Mouse (Mus musculus) forebrain, postnatal 0 days (tissue): ENCODE measurements around the gene Sgms1. TPM values are rescaled to one million over a fixed set of nuclear protein-coding genes. Genes with fewer than 3 reads are reported as not detected.

ENCODE experiments used
- ATAC-seq: fragments of 200-750 bp; cut with Nextera tagmentation; 2 replicates; pipeline ENCODE4 v1.8.0; 2017; ENCODE audit warnings: mild to moderate bottlenecking, moderate library complexity
- DNase-seq: peaks from one replicate; pipeline ENCODE4 v3.0.0-alpha.2; 2015
- H3K27ac ChIP-seq: fragments of 300-500 bp; sonication (generic); 2 replicates; pipeline ENCODE4 v1.5.1; 2014; ENCODE audit warnings: low read depth, mild to moderate bottlenecking, antibody characterized with exemption, low read length, moderate library complexity, mixed read lengths
- H3K27me3 ChIP-seq: fragments of 300-500 bp; sonication (generic); 2 replicates; pipeline ENCODE4 v1.6.1; 2014; ENCODE audit warnings: mild to moderate bottlenecking, low read length, mixed read lengths; ENCODE audit not compliant: insufficient read depth
- H3K36me3 ChIP-seq: fragments of 300-500 bp; sonication (generic); 2 replicates; pipeline ENCODE4 v1.6.1; 2014; ENCODE audit warnings: mild to moderate bottlenecking, moderate library complexity; ENCODE audit not compliant: insufficient read depth
- H3K4me1 ChIP-seq: fragments of 300-500 bp; sonication (generic); 2 replicates; pipeline ENCODE4 v1.6.1; 2014; ENCODE audit warnings: antibody characterized with exemption; ENCODE audit not compliant: insufficient read depth
- H3K4me2 ChIP-seq: fragments of 300-500 bp; sonication (generic); 2 replicates; pipeline ENCODE4 v1.6.1; 2014; ENCODE audit warnings: low read depth, mild to moderate bottlenecking, moderate library complexity
- H3K4me3 ChIP-seq: fragments of 300-500 bp; sonication (generic); 2 replicates; pipeline ENCODE4 v1.5.1; 2014; ENCODE audit warnings: low read depth, low read length, mixed read lengths
- H3K9ac ChIP-seq: fragments of 300-500 bp; sonication (generic); 2 replicates; pipeline ENCODE4 v1.6.1; 2014; ENCODE audit warnings: mild to moderate bottlenecking
- H3K9me3 ChIP-seq: fragments of 300-500 bp; sonication (generic); 2 replicates; pipeline ENCODE4 v1.6.1; 2016; ENCODE audit warnings: low read length
- CTCF ChIP-seq: sonication (generic); IDR thresholded peaks from 2 replicates; pipeline ENCODE4 v1.5.1; 2016; ENCODE audit warnings: antibody characterized with exemption, control low read depth, low read depth
- WGBS: fragments of 180-500 bp; shearing (Covaris S2); extraction: QIAGEN DNeasy Blood & Tissue Kit; methylation state at CpG from one replicate; pipeline ENCODE4 v1.1.7; 2014; 5-methylcytosine and 5-hydroxymethylcytosine counted together
- polyA plus RNA-seq: library from polyadenylated mRNA; unstranded; fragments of >200 nt; fragmentation: Nextera tagmentation; extraction: Ambion mirVana; gene quantifications from 2 replicates; pipeline ENCODE4 v1.2.1, GENCODE M21; 2015
- total RNA-seq: library from RNA; depleted of rRNA; stranded (reverse); fragments of >200 nt; gene quantifications from 2 replicates; pipeline ENCODE4 v1.2.3, GENCODE M21; 2014

The Sgms1 gene
- total and polyA plus RNA-seq, 2 experiments from 2014 or later = 17.0 to 27.2 TPM

GRCm38 (mm10) chr19:32356166-32356565 is 33.3 kb downstream of the Sgms1 start:
- no peak overlapping the region for H3K4me2 ChIP-seq
- ATAC-seq = peak; percentile 59
- no peak overlapping the region for H3K27ac ChIP-seq

GRCm38 (mm10) chr19:32353447-32353846 is 36.1 kb downstream of the Sgms1 start:
- H3K27ac ChIP-seq = no peak overlapping the region
- no peak overlapping the region for H3K4me2 ChIP-seq
- H3K4me3 ChIP-seq = no peak overlapping the region
- TF ChIP-seq CTCF = no peak
- DNase-seq (no peak), ATAC-seq (no peak)
- no peaks in the 10 kb centered on the region for H3K27me3 ChIP-seq
- no peaks in the 10 kb centered on the region for H3K4me1 ChIP-seq
- no peaks in the 10 kb centered on the region for H3K36me3 ChIP-seq
- no peak overlapping the region for H3K9ac ChIP-seq
- 95% methylated on average over 9 of the region's 9 CpGs for WGBS
- no peaks in the 10 kb centered on the region for H3K9me3 ChIP-seq

More at GRCm38 (mm10) chr19:32356166-32356565, 33.3 kb downstream of the Sgms1 start:
- DNase-seq = no peak
- H3K9ac ChIP-seq = no peak overlapping the region
- no peaks in the 10 kb centered on the region for H3K9me3 ChIP-seq
- 28% methylated on average over 4 of the region's 4 CpGs for WGBS
- no peaks in the 10 kb centered on the region for H3K27me3 ChIP-seq
- TF ChIP-seq CTCF = no peak
- H3K36me3 ChIP-seq = no peaks in the 10 kb centered on the region
- peaks cover 5% of the 10 kb centered on the region; the same call in 1 of the 2 replicates for H3K4me1 ChIP-seq
- no peak overlapping the region for H3K4me3 ChIP-seq

GRCm38 (mm10) chr19:32348955-32349654 is 40.4 kb downstream of the Sgms1 start:
- no peak for TF ChIP-seq CTCF
- Histone ChIP-seq H3K9me3 (no peaks in the 10 kb centered on the region), H3K36me3 (no peaks in the 10 kb centered on the region), H3K27ac (no peak overlapping the region), H3K27me3 (no peaks in the 10 kb centered on the region), H3K4me3 (no peak overlapping the region), H3K4me2 (no peak overlapping the region), H3K9ac (no peak overlapping the region), H3K4me1 (peaks cover 7% of the 10 kb centered on the region; the same call in 1 of the 2 replicates)
- no peak for DNase-seq
- ATAC-seq = no peak
- WGBS = 44% methylated on average over 7 of the region's 7 CpGs

- 85% methylated on average over 5 of the region's 5 CpGs for WGBS
- H3K9me3 ChIP-seq = no peaks in the 10 kb centered on the region
- TF ChIP-seq CTCF = no peak
- ATAC-seq = no peak
- H3K36me3 ChIP-seq = no peaks in the 10 kb centered on the region
- H3K27me3 ChIP-seq = no peaks in the 10 kb centered on the region
- H3K9ac ChIP-seq = no peak overlapping the region
- no peak overlapping the region for H3K27ac ChIP-seq
- H3K4me1 ChIP-seq = peaks cover 11% of the 10 kb centered on the region; the same call in 1 of the 2 replicates
- H3K4me2 ChIP-seq = no peak overlapping the region
- no peak for DNase-seq
- no peak overlapping the region for H3K4me3 ChIP-seq
Measured at GRCm38 (mm10) chr19:32347491-32347890, 42.0 kb downstream of the Sgms1 start.

GRCm38 (mm10) chr19:32346624-32347341 is 42.7 kb downstream of the Sgms1 start:
- no peak overlapping the region for H3K4me3 ChIP-seq
- no peak overlapping the region for H3K27ac ChIP-seq
- H3K4me2 ChIP-seq = no peak overlapping the region
- DNase-seq (no peak), ATAC-seq (no peak)
- no peaks in the 10 kb centered on the region for H3K27me3 ChIP-seq
- no peak for TF ChIP-seq CTCF
- no peak overlapping the region for H3K9ac ChIP-seq
- 88% methylated on average over 9 of the region's 9 CpGs for WGBS
- H3K36me3 ChIP-seq = no peaks in the 10 kb centered on the region
- no peaks in the 10 kb centered on the region for H3K9me3 ChIP-seq
- H3K4me1 ChIP-seq = peaks cover 11% of the 10 kb centered on the region; the same call in 1 of the 2 replicates

GRCm38 (mm10) chr19:32346176-32346575 is 43.3 kb downstream of the Sgms1 start:
- Histone ChIP-seq H3K4me3 (no peak overlapping the region), H3K4me1 (peaks cover 11% of the 10 kb centered on the region; the same call in 1 of the 2 replicates), H3K36me3 (no peaks in the 10 kb centered on the region), H3K4me2 (no peak overlapping the region), H3K27me3 (no peaks in the 10 kb centered on the region), H3K9me3 (no peaks in the 10 kb centered on the region), H3K9ac (no peak overlapping the region), H3K27ac (no peak overlapping the region)
- WGBS = 12% methylated on average over 3 of the region's 3 CpGs
- no peak for TF ChIP-seq CTCF
- DNase-seq = no peak
- no peak for ATAC-seq

GRCm38 (mm10) chr19:32345181-32345745 is 44.3 kb downstream of the Sgms1 start:
- Histone ChIP-seq H3K9ac (no peak overlapping the region), H3K4me1 (peaks cover 13% of the 10 kb centered on the region; the same call in 1 of the 2 replicates), H3K27ac (no peak overlapping the region), H3K4me3 (no peak overlapping the region), H3K36me3 (no peaks in the 10 kb centered on the region), H3K4me2 (no peak overlapping the region), H3K27me3 (no peaks in the 10 kb centered on the region), H3K9me3 (no peaks in the 10 kb centered on the region)
- no peak for TF ChIP-seq CTCF
- WGBS = 80% methylated on average over 6 of the region's 6 CpGs
- DNase-seq = no peak
- ATAC-seq = no peak
